Mouse (Mus musculus) ES-E14 (cell line): Measurements from ENCODE around the gene Hist1h3a.

Experiments
- MAFK ChIP-seq: IDR thresholded peaks from 2 replicates; pipeline ENCODE4 v1.6.1; 2014; ENCODE audit warnings: mild to moderate bottlenecking, low read depth, low read length, inconsistent platforms; ENCODE audit not compliant: insufficient read depth
- ZNF384 ChIP-seq: IDR thresholded peaks from 2 replicates; pipeline ENCODE4 v1.6.1; 2012; ENCODE audit warnings: low read depth, low read length, inconsistent platforms

DNA sequence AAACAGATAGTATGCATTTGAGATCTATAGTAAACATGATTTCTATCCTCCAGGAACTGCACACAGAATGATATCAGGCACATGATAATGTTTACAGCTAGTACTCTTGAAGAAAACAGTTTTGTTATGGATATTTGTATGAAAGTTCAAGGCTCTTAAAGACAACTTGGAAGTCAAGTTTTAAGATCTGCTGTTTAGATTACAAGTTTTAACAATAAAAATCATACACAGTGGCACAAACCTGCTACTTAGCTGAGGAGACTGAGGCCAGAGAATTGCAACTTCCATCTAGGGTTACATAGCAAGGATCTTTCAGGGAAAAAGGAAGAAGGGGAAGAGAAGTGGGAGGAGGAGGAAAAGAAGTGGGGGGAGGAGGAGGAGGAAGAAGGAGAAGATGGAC lies 7.2 kb downstream of the Hist1h3a start:
- TF ChIP-seq MAFK (no peak), ZNF384 (no peak)
